Mouse (Mus musculus): ENCODE data around the gene Abcd2. TPM values are rescaled to one million over a fixed set of nuclear protein-coding genes. Genes with fewer than 3 reads are reported as not detected.

Gene Abcd2
- total and polyA plus RNA-seq, 3 experiments: not detected

- Histone ChIP-seq H3K4me3 (ENCODE audit: low read depth, low read length) (no peak overlapping the region), H3K4me1 (ENCODE audit: insufficient read depth, low read depth, low read length) (no peaks in the 10 kb centered on the region), H3K36me3 (replicated peaks) (no peaks in the 10 kb centered on the region), H3K9me3 (replicated peaks) (peaks cover 14% of the 10 kb centered on the region), H3K27me3 (ENCODE audit: insufficient read depth, low read length) (no peaks in the 10 kb centered on the region)
- TF ChIP-seq GATA2 (IDR thresholded peaks at IDR 0.05; ENCODE audit: borderline replicate concordance, low read depth, low read length): no peak
- no peak for ATAC-seq (ENCODE audit: extremely low read depth, insufficient number of reproducible peaks, low FRiP score, poor library complexity, severe bottlenecking)
- no peak for DNase-seq (ENCODE audit: low spot score)
Measured at GRCm38 (mm10) chr15:91179911-91180622, 11.5 kb downstream of the Abcd2 start.

GRCm38 (mm10) chr15:91178656-91179314 is 12.8 kb downstream of the Abcd2 start:
- no peaks in the 10 kb centered on the region for H3K27me3 ChIP-seq (ENCODE audit: insufficient read depth, low read length)
- no peak for TF ChIP-seq GATA2 (IDR thresholded peaks at IDR 0.05; ENCODE audit: borderline replicate concordance, low read depth, low read length)
- no peak for TF ChIP-seq GATA1 (IDR thresholded peaks at IDR 0.05; ENCODE audit: borderline replicate concordance, low read length)
- TF ChIP-seq CTCF (IDR thresholded peaks at IDR 0.05; ENCODE audit: low read depth, low read length): no peak
- no peak for TF ChIP-seq TAL1 (conservative IDR thresholded peaks at IDR 0.05; ENCODE audit: low read depth, low read length)
- no peak for TF ChIP-seq POLR2AphosphoS5 (IDR thresholded peaks at IDR 0.05; ENCODE audit: insufficient replicate concordance, low read depth, low read length)
- H3K4me1 ChIP-seq (ENCODE audit: insufficient read depth, low read depth, low read length): no peaks in the 10 kb centered on the region
- H3K36me3 ChIP-seq (replicated peaks): no peaks in the 10 kb centered on the region
- no peak overlapping the region for H3K4me3 ChIP-seq (ENCODE audit: low read depth, low read length)
- ATAC-seq (ENCODE audit: extremely low read depth, insufficient number of reproducible peaks, low FRiP score, poor library complexity, severe bottlenecking) (no peak), DNase-seq (ENCODE audit: low spot score) (no peak)
- H3K9me3 ChIP-seq (replicated peaks): peaks cover 10% of the 10 kb centered on the region

- no peak overlapping the region for H3K4me3 ChIP-seq (ENCODE audit: low read depth, low read length)
- TF ChIP-seq TAL1 (conservative IDR thresholded peaks at IDR 0.05; ENCODE audit: low read depth, low read length) (no peak), GATA2 (IDR thresholded peaks at IDR 0.05; ENCODE audit: borderline replicate concordance, low read depth, low read length) (no peak), POLR2AphosphoS5 (IDR thresholded peaks at IDR 0.05; ENCODE audit: insufficient replicate concordance, low read depth, low read length) (no peak), GATA1 (IDR thresholded peaks at IDR 0.05; ENCODE audit: borderline replicate concordance, low read length) (no peak), CTCF (IDR thresholded peaks at IDR 0.05; ENCODE audit: low read depth, low read length) (no peak)
- no peaks in the 10 kb centered on the region for H3K4me1 ChIP-seq (ENCODE audit: insufficient read depth, low read depth, low read length)
- peaks cover 30% of the 10 kb centered on the region for H3K9me3 ChIP-seq (replicated peaks)
- DNase-seq (ENCODE audit: low spot score) (no peak), ATAC-seq (ENCODE audit: extremely low read depth, insufficient number of reproducible peaks, low FRiP score, poor library complexity, severe bottlenecking) (no peak)
- no peaks in the 10 kb centered on the region for H3K36me3 ChIP-seq (replicated peaks)
- no peaks in the 10 kb centered on the region for H3K27me3 ChIP-seq (ENCODE audit: insufficient read depth, low read length)
Measured at GRCm38 (mm10) chr15:91172193-91172592, 19.4 kb downstream of the Abcd2 start.

- DNase-seq (ENCODE audit: low spot score) (no peak), ATAC-seq (ENCODE audit: extremely low read depth, insufficient number of reproducible peaks, low FRiP score, poor library complexity, severe bottlenecking) (no peak)
- Histone ChIP-seq H3K27me3 (ENCODE audit: insufficient read depth, low read length) (no peaks in the 10 kb centered on the region), H3K9me3 (replicated peaks) (peaks cover 28% of the 10 kb centered on the region), H3K4me1 (ENCODE audit: insufficient read depth, low read depth, low read length) (no peaks in the 10 kb centered on the region), H3K4me3 (ENCODE audit: low read depth, low read length) (no peak overlapping the region), H3K36me3 (replicated peaks) (no peaks in the 10 kb centered on the region)
- TF ChIP-seq GATA1 (IDR thresholded peaks at IDR 0.05; ENCODE audit: borderline replicate concordance, low read length) (no peak), POLR2AphosphoS5 (IDR thresholded peaks at IDR 0.05; ENCODE audit: insufficient replicate concordance, low read depth, low read length) (no peak), GATA2 (IDR thresholded peaks at IDR 0.05; ENCODE audit: borderline replicate concordance, low read depth, low read length) (no peak), TAL1 (conservative IDR thresholded peaks at IDR 0.05; ENCODE audit: low read depth, low read length) (no peak), CTCF (IDR thresholded peaks at IDR 0.05; ENCODE audit: low read depth, low read length) (no peak)
Measured at GRCm38 (mm10) chr15:91171332-91171731, 20.3 kb downstream of the Abcd2 start.

- no peak for ATAC-seq (ENCODE audit: extremely low read depth, insufficient number of reproducible peaks, low FRiP score, poor library complexity, severe bottlenecking)
Measured at GRCm38 (mm10) chr15:91170602-91171328, 20.8 kb downstream of the Abcd2 start.

More at GRCm38 (mm10) chr15:91170602-91171328, 20.8 kb downstream of the Abcd2 start:
- H3K4me3 ChIP-seq (ENCODE audit: low read depth, low read length): no peak overlapping the region
- DNase-seq (ENCODE audit: low spot score): no peak
- H3K9me3 ChIP-seq (replicated peaks): peaks cover 30% of the 10 kb centered on the region
- H3K36me3 ChIP-seq (replicated peaks): no peaks in the 10 kb centered on the region
- no peaks in the 10 kb centered on the region for H3K27me3 ChIP-seq (ENCODE audit: insufficient read depth, low read length)
- H3K4me1 ChIP-seq (ENCODE audit: insufficient read depth, low read depth, low read length): no peaks in the 10 kb centered on the region
- no peak for TF ChIP-seq GATA1 (IDR thresholded peaks at IDR 0.05; ENCODE audit: borderline replicate concordance, low read length)
- no peak for TF ChIP-seq POLR2AphosphoS5 (IDR thresholded peaks at IDR 0.05; ENCODE audit: insufficient replicate concordance, low read depth, low read length)
- no peak for TF ChIP-seq TAL1 (conservative IDR thresholded peaks at IDR 0.05; ENCODE audit: low read depth, low read length)
- no peak for TF ChIP-seq GATA2 (IDR thresholded peaks at IDR 0.05; ENCODE audit: borderline replicate concordance, low read depth, low read length)
- TF ChIP-seq CTCF (IDR thresholded peaks at IDR 0.05; ENCODE audit: low read depth, low read length): no peak
